Mouse (Mus musculus): ENCODE results near the gene Rhox2f. TPM values are rescaled to one million over a fixed set of nuclear protein-coding genes. Genes with fewer than 3 reads are reported as not detected.
A peak's percentile ranks its signal among the peaks of the same experiment; 100 is the strongest.
"Not testable (repeated sequence)": the region's sequence is repeated elsewhere in the genome, so short reads cannot be mapped to it uniquely, and the experiment has no call there.

The Rhox2f gene
- not detected in 2 replicates for polyA plus RNA-seq (2016; fragmentation: Nextera tagmentation; extraction: Ambion mirVana)

- H3K27ac ChIP-seq (replicated peaks); H3K4me1 ChIP-seq; H3K9me3 ChIP-seq; H3K27me3 ChIP-seq (replicated peaks; ENCODE audit: low read depth, poor library complexity, severe bottlenecking); DNase-seq (ENCODE audit: low spot score); H3K4me3 ChIP-seq; H3K36me3 ChIP-seq (replicated peaks): not testable (repeated sequence)
- WGBS = 95% methylated on average over 8 of the region's 8 CpGs
Observed at GRCm38 (mm10) chrX:37571105-37571504, at the start of gene Rhox2f. Gene Rhox2f, plus strand, starts transcription at chrX:37571405.

DNA sequence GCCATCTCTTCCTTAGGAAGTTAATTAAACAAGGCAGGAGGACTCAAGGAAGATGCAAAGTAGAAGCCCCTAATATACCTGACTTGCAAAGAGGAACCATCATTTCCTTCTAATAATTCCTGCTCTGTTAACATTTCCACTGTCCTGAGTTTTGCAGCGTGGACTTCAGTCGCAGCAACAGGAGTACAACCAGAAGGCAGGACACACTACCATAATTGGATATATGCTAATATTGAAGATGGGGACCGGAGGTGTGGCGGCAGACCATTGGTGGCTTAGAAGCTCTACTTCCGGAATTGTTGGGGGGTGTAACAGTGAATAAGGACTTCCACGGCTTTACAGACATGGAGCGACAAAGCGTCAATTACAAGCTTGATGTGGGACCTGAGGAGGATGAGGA, 41.1 kb upstream of the Rhox2f start, which contains the start of gene Rhox2e:
Gene Rhox2e (plus strand): TSS at position 301 of the 400 bp plus-strand sequence.
- not testable (repeated sequence) for H3K4me3 ChIP-seq; H3K27me3 ChIP-seq (replicated peaks; ENCODE audit: low read depth, poor library complexity, severe bottlenecking); DNase-seq (ENCODE audit: low spot score); H3K36me3 ChIP-seq (replicated peaks); H3K4me1 ChIP-seq; H3K27ac ChIP-seq (replicated peaks); H3K9me3 ChIP-seq
- 95% methylated on average over 3 of the region's 8 CpGs for WGBS

DNA sequence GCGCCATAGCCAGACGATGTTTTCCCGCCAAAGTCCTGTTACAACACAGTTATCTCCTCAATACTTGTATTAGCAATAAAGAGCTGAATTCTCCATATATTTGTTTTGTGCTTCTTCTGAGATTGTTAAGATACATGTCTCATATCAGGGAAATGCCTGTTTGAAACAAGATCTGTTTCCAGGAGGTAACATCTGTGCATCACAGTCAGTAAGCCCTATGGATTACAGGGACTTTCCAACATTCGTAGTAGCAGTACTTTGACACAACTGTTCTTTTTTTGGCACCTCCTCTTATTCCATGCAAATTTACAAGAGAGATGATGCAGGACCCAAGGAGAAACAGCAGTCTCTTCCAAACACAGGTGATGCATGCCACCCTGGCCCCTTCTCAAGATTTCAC, 29.5 kb upstream of the Rhox2f start, which contains the start of gene Rhox3e:
Gene Rhox3e (plus strand): TSS at position 301 of the 400 bp plus-strand sequence.
- H3K4me1 ChIP-seq; H3K27ac ChIP-seq (replicated peaks); H3K27me3 ChIP-seq (replicated peaks; ENCODE audit: low read depth, poor library complexity, severe bottlenecking); H3K36me3 ChIP-seq (replicated peaks); H3K9me3 ChIP-seq; DNase-seq (ENCODE audit: low spot score); H3K4me3 ChIP-seq: not testable (repeated sequence)
- 75% methylated on average over 1 of the region's 4 CpGs for WGBS

- not testable (repeated sequence) for H3K4me1 ChIP-seq
Observed at GRCm38 (mm10) chrX:37557112-37557511, 14.1 kb upstream of the Rhox2f start, which contains the start of gene Rhox4e. Gene Rhox4e, plus strand, starts transcription at chrX:37557412.

GRCm38 (mm10) chrX:37572638-37573037, 1.4 kb downstream of the Rhox2f start:
- not testable (repeated sequence) for H3K4me3 ChIP-seq; H3K9me3 ChIP-seq; H3K4me1 ChIP-seq; H3K36me3 ChIP-seq (replicated peaks); H3K27me3 ChIP-seq (replicated peaks; ENCODE audit: low read depth, poor library complexity, severe bottlenecking); H3K27ac ChIP-seq (replicated peaks)
- DNase-seq (ENCODE audit: low spot score) = peak; percentile 9
- WGBS = 43% methylated on average over 2 of the region's 2 CpGs

More at GRCm38 (mm10) chrX:37557112-37557511, 14.1 kb upstream of the Rhox2f start, which contains the start of gene Rhox4e:
- not testable (repeated sequence) for H3K4me3 ChIP-seq; H3K36me3 ChIP-seq (replicated peaks); H3K27ac ChIP-seq (replicated peaks); DNase-seq (ENCODE audit: low spot score); H3K9me3 ChIP-seq; H3K27me3 ChIP-seq (replicated peaks; ENCODE audit: low read depth, poor library complexity, severe bottlenecking)
- WGBS = 96% methylated on average over 11 of the region's 18 CpGs

- not testable (repeated sequence) for H3K4me3 ChIP-seq; DNase-seq (ENCODE audit: low spot score); H3K4me1 ChIP-seq; H3K27me3 ChIP-seq (replicated peaks; ENCODE audit: low read depth, poor library complexity, severe bottlenecking); H3K27ac ChIP-seq (replicated peaks); H3K36me3 ChIP-seq (replicated peaks); H3K9me3 ChIP-seq
Observed at GRCm38 (mm10) chrX:37580692-37581091, 9.5 kb downstream of the Rhox2f start, which contains the start of gene Rhox3f. Gene Rhox3f, plus strand, starts transcription at chrX:37580992.

GRCm38 (mm10) chrX:37607604-37608003, 36.4 kb downstream of the Rhox2f start, which contains the start of gene Rhox4f:
Gene Rhox4f, minus strand, starts transcription at chrX:37607704.
- not testable (repeated sequence) for H3K4me3 ChIP-seq; H3K9me3 ChIP-seq; H3K36me3 ChIP-seq (replicated peaks); H3K27ac ChIP-seq (replicated peaks); H3K27me3 ChIP-seq (replicated peaks; ENCODE audit: low read depth, poor library complexity, severe bottlenecking); H3K4me1 ChIP-seq; DNase-seq (ENCODE audit: low spot score)
- WGBS = 94% methylated on average over 19 of the region's 19 CpGs

Other genes starting within 250 kb of the Rhox2f start
- gene Rhox3a2, start 191.4 kb upstream of the Rhox2f start, polyA plus RNA-seq (2016; fragmentation: Nextera tagmentation; extraction: Ambion mirVana) = not detected in 2 replicates
- gene Rhox4a2, start 180.6 kb upstream of the Rhox2f start, polyA plus RNA-seq (2016; fragmentation: Nextera tagmentation; extraction: Ambion mirVana) = 1.9 and 2.0 TPM in 2 replicates
- not detected in 2 replicates for gene Rhox2b, start 159.3 kb upstream of the Rhox2f start, polyA plus RNA-seq (2016; fragmentation: Nextera tagmentation; extraction: Ambion mirVana)
- 0.64 and 0.68 TPM in 2 replicates for gene Rhox4b, start 138.9 kb upstream of the Rhox2f start, polyA plus RNA-seq (2016; fragmentation: Nextera tagmentation; extraction: Ambion mirVana)
- gene Rhox2c, start 117.7 kb upstream of the Rhox2f start, polyA plus RNA-seq (2016; fragmentation: Nextera tagmentation; extraction: Ambion mirVana) = 0.48 TPM in 1 of 2 replicates, not detected in the other
- not detected in 2 replicates for gene Rhox3c, start 112.8 kb upstream of the Rhox2f start, polyA plus RNA-seq (2016; fragmentation: Nextera tagmentation; extraction: Ambion mirVana)
- not detected in 2 replicates for gene Rhox4c, start 91.1 kb upstream of the Rhox2f start, polyA plus RNA-seq (2016; fragmentation: Nextera tagmentation; extraction: Ambion mirVana)
- not detected in 2 replicates for gene Rhox2d, start 78.0 kb upstream of the Rhox2f start, polyA plus RNA-seq (2016; fragmentation: Nextera tagmentation; extraction: Ambion mirVana)
- gene Rhox4d, start 57.0 kb upstream of the Rhox2f start, polyA plus RNA-seq (2016; fragmentation: Nextera tagmentation; extraction: Ambion mirVana) = not detected in 2 replicates
- 0.27 and 0.52 TPM in 2 replicates for gene Rhox2e, start 41.0 kb upstream of the Rhox2f start, polyA plus RNA-seq (2016; fragmentation: Nextera tagmentation; extraction: Ambion mirVana)
- not detected in 2 replicates for gene Rhox3e, start 29.4 kb upstream of the Rhox2f start, polyA plus RNA-seq (2016; fragmentation: Nextera tagmentation; extraction: Ambion mirVana)
- 0.35 TPM in 1 of 2 replicates, not detected in the other for gene Rhox4e, start 14.0 kb upstream of the Rhox2f start, polyA plus RNA-seq (2016; fragmentation: Nextera tagmentation; extraction: Ambion mirVana)
- gene Rhox3f, start 9.6 kb downstream of the Rhox2f start, polyA plus RNA-seq (2016; fragmentation: Nextera tagmentation; extraction: Ambion mirVana) = not detected in 2 replicates
- gene Rhox4f, start 36.3 kb downstream of the Rhox2f start, polyA plus RNA-seq (2016; fragmentation: Nextera tagmentation; extraction: Ambion mirVana) = not detected in 2 replicates
- not detected in 2 replicates for gene Rhox3g, start 57.2 kb downstream of the Rhox2f start, polyA plus RNA-seq (2016; fragmentation: Nextera tagmentation; extraction: Ambion mirVana)
- gene Rhox2g, start 72.1 kb downstream of the Rhox2f start, polyA plus RNA-seq (2016; fragmentation: Nextera tagmentation; extraction: Ambion mirVana) = not detected in 2 replicates
- not detected in 2 replicates for gene Rhox4g, start 79.9 kb downstream of the Rhox2f start, polyA plus RNA-seq (2016; fragmentation: Nextera tagmentation; extraction: Ambion mirVana)
- gene Rhox3h, start 97.4 kb downstream of the Rhox2f start, polyA plus RNA-seq (2016; fragmentation: Nextera tagmentation; extraction: Ambion mirVana) = not detected in 2 replicates
- gene Rhox2h, start 101.9 kb downstream of the Rhox2f start, polyA plus RNA-seq (2016; fragmentation: Nextera tagmentation; extraction: Ambion mirVana) = not detected in 2 replicates
- gene Rhox5, start 233.4 kb downstream of the Rhox2f start, polyA plus RNA-seq (2016; fragmentation: Nextera tagmentation; extraction: Ambion mirVana) = 1.8 and 1.9 TPM in 2 replicates

Data from embryonic facial prominence, embryonic 10.5 days (tissue).